Mouse (Mus musculus) G1E (cell line): Measurements from ENCODE around the gene Gipc1. TPM values are rescaled to one million over a fixed set of nuclear protein-coding genes. Genes with fewer than 3 reads are reported as not detected.

Experiments
- ATAC-seq: 2 replicates; pipeline ENCODE4 v1.8.0; 2016; ENCODE audit warnings: mild to moderate bottlenecking; ENCODE audit not compliant: insufficient number of reproducible peaks, poor library complexity, low FRiP score, severe bottlenecking; ENCODE audit errors: extremely low read depth
- DNase-seq: peaks from one replicate; pipeline ENCODE4 v3.0.0; 2012; ENCODE audit warnings: low spot score
- H3K27me3 ChIP-seq: 2 replicates; pipeline ENCODE4 v1.6.1; 2012; ENCODE audit warnings: mild to moderate bottlenecking, low read length, inconsistent platforms; ENCODE audit not compliant: insufficient read depth
- H3K36me3 ChIP-seq: replicated peaks from 2 replicates; pipeline ENCODE3; 2012; ENCODE audit warnings: mild to moderate bottlenecking, inconsistent platforms
- H3K4me1 ChIP-seq: 2 replicates; pipeline ENCODE4 v1.6.1; 2012; ENCODE audit warnings: low read depth, low read length, inconsistent platforms, mixed read lengths; ENCODE audit not compliant: insufficient read depth
- H3K4me3 ChIP-seq: 2 replicates; pipeline ENCODE4 v1.5.1; 2012; ENCODE audit warnings: low read depth, mild to moderate bottlenecking, inconsistent platforms, low read length, moderate library complexity, mixed read lengths
- H3K9me3 ChIP-seq: replicated peaks from 2 replicates; pipeline ENCODE4 v1.6.1; 2012; ENCODE audit warnings: inconsistent platforms
- CTCF ChIP-seq: IDR thresholded peaks from 2 replicates; pipeline ENCODE4 v1.5.1; 2012; ENCODE audit warnings: low read depth, low read length, inconsistent platforms, mixed read lengths
- GATA1 ChIP-seq: IDR thresholded peaks from 2 replicates; pipeline ENCODE4 v1.6.1; 2012; ENCODE audit warnings: borderline replicate concordance, low read length, inconsistent platforms, mixed read lengths
- GATA2 ChIP-seq: IDR thresholded peaks from 2 replicates; pipeline ENCODE4 v1.6.1; 2012; ENCODE audit warnings: low read depth, low read length, inconsistent platforms, borderline replicate concordance
- POLR2AphosphoS5 ChIP-seq: IDR thresholded peaks from 2 replicates; pipeline ENCODE4 v1.6.1; 2012; ENCODE audit warnings: low read depth, low read length, inconsistent platforms; ENCODE audit not compliant: insufficient replicate concordance
- TAL1 ChIP-seq: conservative IDR thresholded peaks from 2 replicates; pipeline ENCODE4 v1.6.1; 2012; ENCODE audit warnings: low read depth, low read length, inconsistent platforms, mixed read lengths
- polyA plus RNA-seq: library from polyadenylated mRNA; stranded (reverse); fragments of >175 nt; gene quantifications from 2 replicates; pipeline ENCODE4 v1.2.3, GENCODE M21; 2012
- total RNA-seq, 2 experiments: library from RNA; stranded (forward) in 1 of 2; stranded (reverse) in 1 of 2; fragments of 200-1000 nt in 1 of 2; fragments of >200 nt in 1 of 2; fragmentation: Nextera tagmentation in 1 of 2; gene quantifications; 2 replicates each; pipeline ENCODE4 v1.2.3; 2014 to 2017

Gene Gipc1
- total and polyA plus RNA-seq, 3 experiments: 25.3 to 65.3 (median 37.7) TPM

DNA sequence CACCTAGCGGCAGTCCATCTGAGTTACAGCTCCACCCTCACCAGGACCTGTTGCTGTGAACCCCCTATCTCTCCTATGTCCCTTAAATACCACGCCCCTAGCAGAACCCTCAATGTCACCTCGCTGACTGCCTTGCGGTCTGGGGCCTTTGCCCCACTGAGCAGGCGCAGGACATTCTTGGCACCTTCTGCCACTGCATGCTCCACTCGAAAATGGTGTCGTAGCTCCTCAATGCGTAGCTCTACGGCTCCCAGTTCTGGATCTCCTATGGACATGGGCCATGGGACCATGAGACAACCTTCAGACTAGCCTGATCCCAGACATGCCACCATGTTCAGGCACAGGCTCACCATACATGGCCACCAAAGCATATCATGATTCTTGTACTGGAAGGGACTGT, 32.0 kb downstream of the Gipc1 start:
- peaks cover 95% of the 10 kb centered on the region for H3K36me3 ChIP-seq
- H3K9me3 ChIP-seq: no peaks in the 10 kb centered on the region
- ATAC-seq (no peak), DNase-seq (no peak)
- TF ChIP-seq POLR2AphosphoS5: no peak
- TF ChIP-seq CTCF: no peak
- no peak for TF ChIP-seq TAL1
- no peak for TF ChIP-seq GATA2
- no peak for TF ChIP-seq GATA1
- H3K4me3 ChIP-seq: no peak overlapping the region
- no peaks in the 10 kb centered on the region for H3K27me3 ChIP-seq
- H3K4me1 ChIP-seq: peaks cover 13% of the 10 kb centered on the region

GRCm38 (mm10) chr8:83689264-83689663, 36.8 kb downstream of the Gipc1 start:
- no peak for TF ChIP-seq CTCF
- no peak for TF ChIP-seq GATA2
- no peak for TF ChIP-seq POLR2AphosphoS5
- no peak for TF ChIP-seq GATA1
- no peak for TF ChIP-seq TAL1
- H3K36me3 ChIP-seq: peaks cover 94% of the 10 kb centered on the region

DNA sequence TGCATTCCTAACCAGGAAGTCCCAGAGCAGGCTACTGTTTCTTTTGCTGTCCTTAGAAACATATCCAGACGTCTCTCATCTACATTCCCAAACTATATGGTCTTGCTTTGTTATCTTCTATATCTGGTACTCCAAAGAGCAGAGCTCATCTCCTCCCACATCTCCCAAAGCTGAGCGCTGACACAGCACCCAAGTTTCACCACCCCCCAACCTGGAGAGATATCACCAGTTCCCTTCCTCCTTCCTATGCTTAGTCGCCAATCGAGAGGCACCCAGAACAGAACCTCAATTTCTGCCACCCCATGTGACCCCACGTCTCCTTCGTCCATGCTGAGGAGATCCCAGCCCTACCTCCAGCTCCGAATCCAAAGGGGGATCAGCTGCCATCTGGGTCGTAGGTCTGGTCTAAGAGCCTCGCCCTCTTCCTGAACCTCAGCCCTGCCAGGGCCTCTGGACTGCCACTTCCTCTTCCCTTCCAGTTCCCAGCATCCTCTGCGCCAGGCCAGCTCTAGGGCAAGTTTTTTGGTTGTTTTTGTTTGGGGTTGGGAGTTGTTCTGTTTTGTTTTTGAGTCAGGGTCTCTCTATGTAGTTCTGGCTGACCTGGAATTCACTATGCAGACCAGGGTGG, 41.2 kb downstream of the Gipc1 start:
- Histone ChIP-seq H3K27me3 (no peaks in the 10 kb centered on the region), H3K4me3 (peak overlapping the region; percentile 67), H3K9me3 (no peaks in the 10 kb centered on the region), H3K36me3 (peaks cover 89% of the 10 kb centered on the region), H3K4me1 (peaks cover 67% of the 10 kb centered on the region)
- no peak; the same call in 1 of the 2 replicates for ATAC-seq
- TF ChIP-seq POLR2AphosphoS5 (no peak), GATA2 (no peak), CTCF (no peak), TAL1 (no peak), GATA1 (no peak)
- DNase-seq: peak; percentile 80

More at GRCm38 (mm10) chr8:83689264-83689663, 36.8 kb downstream of the Gipc1 start:
- Histone ChIP-seq H3K9me3 (no peaks in the 10 kb centered on the region), H3K27me3 (no peaks in the 10 kb centered on the region), H3K4me1 (peaks cover 32% of the 10 kb centered on the region), H3K4me3 (no peak overlapping the region)
- ATAC-seq (no peak), DNase-seq (no peak)

- Histone ChIP-seq H3K4me3 (peak overlapping the region; percentile 48; the same call in 1 of the 2 replicates), H3K4me1 (peaks cover 71% of the 10 kb centered on the region), H3K9me3 (no peaks in the 10 kb centered on the region), H3K27me3 (no peaks in the 10 kb centered on the region), H3K36me3 (peaks cover 83% of the 10 kb centered on the region)
- TF ChIP-seq GATA2: no peak
- TF ChIP-seq GATA1: no peak
- no peak for TF ChIP-seq POLR2AphosphoS5
- no peak for TF ChIP-seq TAL1
- TF ChIP-seq CTCF: no peak
- no peak for ATAC-seq
- no peak for DNase-seq
Observed at GRCm38 (mm10) chr8:83694369-83695160, 42.1 kb downstream of the Gipc1 start.

GRCm38 (mm10) chr8:83695351-83696106, 43.1 kb downstream of the Gipc1 start:
- peak; percentile 52 for DNase-seq
- ATAC-seq: no peak
- peaks cover 79% of the 10 kb centered on the region for H3K4me1 ChIP-seq

More at GRCm38 (mm10) chr8:83695351-83696106, 43.1 kb downstream of the Gipc1 start:
- peaks cover 73% of the 10 kb centered on the region for H3K36me3 ChIP-seq
- no peaks in the 10 kb centered on the region for H3K9me3 ChIP-seq
- peak overlapping the region; percentile 48; the same call in 1 of the 2 replicates for H3K4me3 ChIP-seq
- TF ChIP-seq GATA2 (no peak), POLR2AphosphoS5 (no peak), CTCF (no peak), GATA1 (no peak), TAL1 (no peak)
- H3K27me3 ChIP-seq: no peaks in the 10 kb centered on the region
